Mouse (Mus musculus) C2C12 (cell line): Measurements from ENCODE around the gene Nme1.

ENCODE experiments used
- CTCF ChIP-seq: IDR thresholded peaks from one replicate; pipeline ENCODE4 v1.5.1; 2011; ENCODE audit not compliant: control insufficient read depth, insufficient read depth, insufficient read length
- FOSL1 ChIP-seq: IDR thresholded peaks from one replicate; pipeline ENCODE4 v1.8.0; 2011; ENCODE audit warnings: mild to moderate bottlenecking, low read length; ENCODE audit not compliant: poor library complexity, insufficient read depth, severe bottlenecking
- MAX ChIP-seq: IDR thresholded peaks from one replicate; pipeline ENCODE4 v1.6.1; 2011; ENCODE audit warnings: mild to moderate bottlenecking, control low read depth
- MYOG ChIP-seq: IDR thresholded peaks from one replicate; pipeline ENCODE4 v1.6.1; 2011; ENCODE audit not compliant: control insufficient read depth, insufficient read length; ENCODE audit errors: extremely low read depth

DNA sequence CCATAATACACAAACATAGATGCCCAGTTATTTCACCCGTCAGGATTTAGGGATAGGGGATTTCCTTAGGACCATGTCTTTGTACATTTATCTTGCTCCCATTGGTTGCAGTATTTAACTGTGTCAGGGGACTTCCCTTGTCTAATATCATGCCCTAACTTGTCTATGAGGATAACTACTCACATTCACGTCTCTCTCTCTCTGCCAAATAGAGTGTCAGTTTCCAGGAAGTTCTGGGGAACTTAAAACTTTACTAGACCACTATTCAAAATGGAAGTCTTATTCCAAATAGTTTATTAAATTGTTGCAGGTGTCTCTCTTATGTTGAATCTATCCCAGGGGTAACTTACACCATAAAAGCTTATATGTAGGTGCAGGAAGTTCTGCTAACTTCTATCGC is 56.7 kb downstream of the Nme1 start:
- TF ChIP-seq CTCF (no peak), MYOG (no peak), MAX (no peak), FOSL1 (no peak)
